Mouse (Mus musculus): ENCODE measurements around the gene Mdh1. TPM values are rescaled to one million over a fixed set of nuclear protein-coding genes. Genes with fewer than 3 reads are reported as not detected.

Mdh1 gene
- polyA plus RNA-seq, 1 experiment from 2014 or later: 526 TPM

DNA sequence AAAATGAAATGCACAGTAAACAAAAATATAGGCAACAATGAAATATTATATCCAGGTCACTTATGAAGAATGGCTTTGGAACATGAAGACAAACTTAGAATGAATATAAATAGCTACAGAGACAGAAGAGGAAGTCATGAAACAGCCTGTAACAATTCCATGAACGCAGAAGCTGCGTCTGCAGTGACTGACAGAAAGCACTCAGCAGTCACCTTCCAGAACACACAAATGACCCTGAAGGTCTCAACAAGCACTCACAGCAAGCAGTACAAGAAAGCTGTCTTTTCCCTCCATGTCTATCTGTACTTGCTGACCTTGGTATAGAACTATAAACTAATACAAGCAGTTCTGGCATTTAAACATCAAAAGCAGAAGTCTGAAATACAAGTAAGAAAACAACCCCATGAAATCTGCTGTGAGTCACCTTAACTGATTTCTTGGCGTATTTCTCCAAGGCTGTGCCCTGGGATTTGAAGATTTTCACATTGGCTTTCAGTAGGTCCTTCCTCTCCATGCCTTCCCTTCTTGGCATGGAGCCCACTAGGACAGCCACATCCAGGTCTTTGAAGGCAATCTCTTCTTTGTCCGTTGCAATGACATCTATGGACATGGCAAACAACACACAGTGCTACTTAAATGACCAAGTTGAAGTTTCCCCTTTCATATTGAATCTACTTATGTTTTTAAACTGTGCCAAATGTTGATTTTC lies 8.4 kb downstream of the Mdh1 start:
- H3K9ac ChIP-seq: no peak overlapping the region

DNA sequence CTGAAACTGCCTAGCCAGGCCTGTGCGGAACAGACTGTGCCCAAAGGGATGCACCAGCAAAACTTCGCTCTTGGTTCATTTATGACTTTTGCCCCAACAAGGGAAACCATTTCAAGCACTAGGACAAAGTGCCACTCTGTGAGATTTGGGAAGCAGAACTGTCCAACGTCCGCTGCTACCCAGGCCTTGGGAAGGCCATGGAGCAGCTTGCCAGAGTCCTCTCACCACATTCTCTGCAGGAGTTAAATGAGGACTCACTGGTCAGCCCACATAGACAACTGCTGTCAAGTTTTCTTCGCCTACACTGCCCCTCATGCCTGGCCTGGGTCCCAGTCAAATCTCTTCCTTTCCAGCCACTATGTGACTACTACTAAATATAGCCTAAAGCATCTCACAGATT lies 10.8 kb downstream of the Mdh1 start:
- Histone ChIP-seq H3K9me3 (no peaks in the 10 kb centered on the region), H3K4me3 (no peak overlapping the region), H3K9ac (no peak overlapping the region), H3K36me3 (replicated peaks) (peaks cover 32% of the 10 kb centered on the region), H3K4me2 (no peak overlapping the region), H3K4me1 (no peaks in the 10 kb centered on the region), H3K27ac (no peak overlapping the region), H3K27me3 (replicated peaks) (no peaks in the 10 kb centered on the region)
- ATAC-seq (replicated peaks): no peak
- 94% methylated on average over 5 of the region's 5 CpGs for WGBS

More for the DNA sequence above, 8.4 kb downstream of the Mdh1 start:
- no peak for ATAC-seq (replicated peaks)
- WGBS: 88% methylated on average over 4 of the region's 4 CpGs
- Histone ChIP-seq H3K4me1 (peaks cover 3% of the 10 kb centered on the region; the same call in 1 of the 2 replicates), H3K9me3 (no peaks in the 10 kb centered on the region), H3K27ac (no peak overlapping the region), H3K27me3 (replicated peaks) (no peaks in the 10 kb centered on the region), H3K36me3 (replicated peaks) (peaks cover 18% of the 10 kb centered on the region; the same call in 1 of the 2 replicates), H3K4me3 (no peak overlapping the region), H3K4me2 (no peak overlapping the region)

DNA sequence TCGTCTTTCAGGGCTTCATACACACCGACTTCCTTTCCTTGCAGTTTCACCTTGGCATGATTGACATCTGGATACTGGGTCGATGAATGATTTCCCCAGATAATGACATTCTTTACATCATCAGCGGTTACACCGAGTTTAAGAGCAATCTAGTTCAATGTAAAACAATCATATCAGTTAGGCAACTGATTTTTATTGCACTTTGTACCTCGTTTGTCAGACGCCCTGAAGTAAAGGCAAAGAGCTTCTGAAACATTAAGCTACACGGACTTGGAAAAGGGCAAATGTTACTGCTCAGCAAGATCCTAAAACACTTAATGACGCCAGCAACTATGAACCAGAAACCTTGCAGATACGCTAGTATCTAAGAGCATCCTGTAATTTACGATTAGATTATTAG lies 12.4 kb downstream of the Mdh1 start:
- H3K36me3 ChIP-seq (replicated peaks): peaks cover 23% of the 10 kb centered on the region
- no peak overlapping the region for H3K27ac ChIP-seq
- no peaks in the 10 kb centered on the region for H3K4me1 ChIP-seq
- no peak overlapping the region for H3K4me2 ChIP-seq
- 85% methylated on average over 11 of the region's 11 CpGs for WGBS
- ATAC-seq (replicated peaks): no peak
- H3K9me3 ChIP-seq: no peaks in the 10 kb centered on the region
- no peak overlapping the region for H3K9ac ChIP-seq
- no peaks in the 10 kb centered on the region for H3K27me3 ChIP-seq (replicated peaks)
- no peak overlapping the region for H3K4me3 ChIP-seq

DNA sequence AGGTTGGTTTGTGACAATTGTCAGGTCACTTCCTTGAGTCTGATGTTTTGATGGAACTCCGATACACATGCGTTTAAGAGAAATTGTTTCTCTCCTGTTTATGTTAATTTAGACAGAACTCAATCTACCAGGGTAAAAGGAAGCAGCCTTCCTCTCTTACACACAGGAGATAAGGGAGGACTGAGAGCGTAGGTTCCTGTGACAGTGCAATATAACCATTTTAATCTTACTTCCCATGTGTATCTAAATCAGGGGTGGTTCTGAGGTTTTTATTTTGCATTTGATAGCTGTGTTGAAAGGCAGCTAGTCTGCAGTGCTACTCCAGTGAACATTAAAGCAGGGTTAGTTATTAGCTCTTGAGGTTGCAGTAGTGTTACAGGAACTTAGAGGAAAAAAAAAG lies 20.1 kb downstream of the Mdh1 start:
- Histone ChIP-seq H3K9ac (no peak overlapping the region), H3K27me3 (replicated peaks) (no peaks in the 10 kb centered on the region), H3K4me3 (no peak overlapping the region), H3K4me1 (no peaks in the 10 kb centered on the region), H3K36me3 (replicated peaks) (no peaks in the 10 kb centered on the region), H3K4me2 (no peak overlapping the region), H3K27ac (no peak overlapping the region), H3K9me3 (no peaks in the 10 kb centered on the region)
- ATAC-seq (replicated peaks): no peak
- 93% methylated on average over 3 of the region's 3 CpGs for WGBS

DNA sequence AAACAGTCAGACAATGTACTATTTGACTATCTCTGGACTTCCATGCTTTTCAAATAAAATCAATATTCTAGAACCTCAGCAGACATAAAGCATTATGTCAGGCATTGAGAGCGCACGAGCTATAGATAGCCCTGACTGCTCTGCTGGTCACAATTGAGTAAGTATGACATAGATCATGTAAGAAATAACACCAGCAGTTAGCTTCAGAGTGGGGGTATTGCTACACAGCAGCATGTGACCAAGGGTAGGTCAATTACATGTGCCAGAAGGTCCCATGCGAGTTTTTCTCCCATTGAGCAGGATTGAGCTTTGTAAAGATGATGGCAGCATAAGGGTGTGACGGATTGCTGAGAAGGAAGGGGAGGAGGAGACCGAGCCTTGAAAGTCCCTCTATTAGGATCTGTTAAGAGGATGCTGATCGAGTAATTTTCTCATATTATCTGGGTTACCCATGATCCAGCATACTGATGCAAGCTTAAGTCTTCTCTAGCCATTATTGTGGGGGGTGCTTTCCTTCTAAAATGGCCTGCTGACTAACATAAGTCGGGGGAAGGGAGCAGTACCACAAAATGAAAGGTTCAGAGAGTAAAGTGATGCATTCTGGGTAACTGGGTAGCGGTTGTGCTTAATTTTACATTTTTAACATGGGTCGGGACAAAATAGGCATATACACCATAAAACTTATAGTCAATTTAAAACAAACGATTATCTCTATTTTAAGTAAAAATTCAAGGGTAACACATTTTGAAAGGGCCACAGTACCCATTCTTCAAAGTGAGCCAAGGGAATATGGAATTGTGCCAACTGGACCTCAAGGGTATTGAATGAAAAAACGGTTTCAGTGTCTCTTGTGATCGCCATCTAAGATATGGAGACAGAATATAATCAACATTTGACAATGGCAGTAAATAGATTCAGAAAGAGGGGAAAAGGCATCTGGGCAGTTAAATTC lies 21.7 kb downstream of the Mdh1 start:
- no peaks in the 10 kb centered on the region for H3K36me3 ChIP-seq (replicated peaks)
- H3K4me1 ChIP-seq: no peaks in the 10 kb centered on the region
- H3K4me2 ChIP-seq: no peak overlapping the region
- no peak for ATAC-seq (replicated peaks)
- no peaks in the 10 kb centered on the region for H3K9me3 ChIP-seq
- 81% methylated on average over 12 of the region's 12 CpGs for WGBS
- H3K4me3 ChIP-seq: no peak overlapping the region
- H3K9ac ChIP-seq: no peak overlapping the region
- H3K27me3 ChIP-seq (replicated peaks): no peaks in the 10 kb centered on the region
- no peak overlapping the region for H3K27ac ChIP-seq

DNA sequence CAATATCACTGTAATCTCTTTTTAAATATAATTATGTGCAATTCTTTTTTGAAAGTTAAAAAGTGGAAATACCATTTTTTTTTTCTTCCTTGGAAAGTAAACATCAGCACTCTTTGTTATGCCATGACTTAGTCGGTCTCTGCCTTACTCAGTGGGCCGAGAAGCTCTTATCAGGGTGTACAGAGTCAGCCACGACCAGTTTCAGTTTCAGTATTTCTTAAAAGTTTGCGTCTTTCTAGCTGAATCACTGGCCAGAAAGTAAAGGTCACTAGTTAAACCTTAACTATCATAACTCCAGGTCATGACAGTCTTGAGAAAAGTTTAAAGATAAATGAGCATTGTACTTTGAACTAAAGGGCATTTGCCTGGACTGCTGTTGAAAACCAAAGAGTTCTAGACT lies 22.4 kb downstream of the Mdh1 start:
- no peak for ATAC-seq (replicated peaks)
- 91% methylated on average over 4 of the region's 4 CpGs for WGBS
- H3K4me3 ChIP-seq: no peak overlapping the region
- H3K9me3 ChIP-seq: no peaks in the 10 kb centered on the region
- H3K27ac ChIP-seq: no peak overlapping the region
- no peak overlapping the region for H3K4me2 ChIP-seq
- H3K4me1 ChIP-seq: no peaks in the 10 kb centered on the region
- no peaks in the 10 kb centered on the region for H3K27me3 ChIP-seq (replicated peaks)
- H3K9ac ChIP-seq: no peak overlapping the region
- H3K36me3 ChIP-seq (replicated peaks): no peaks in the 10 kb centered on the region

DNA sequence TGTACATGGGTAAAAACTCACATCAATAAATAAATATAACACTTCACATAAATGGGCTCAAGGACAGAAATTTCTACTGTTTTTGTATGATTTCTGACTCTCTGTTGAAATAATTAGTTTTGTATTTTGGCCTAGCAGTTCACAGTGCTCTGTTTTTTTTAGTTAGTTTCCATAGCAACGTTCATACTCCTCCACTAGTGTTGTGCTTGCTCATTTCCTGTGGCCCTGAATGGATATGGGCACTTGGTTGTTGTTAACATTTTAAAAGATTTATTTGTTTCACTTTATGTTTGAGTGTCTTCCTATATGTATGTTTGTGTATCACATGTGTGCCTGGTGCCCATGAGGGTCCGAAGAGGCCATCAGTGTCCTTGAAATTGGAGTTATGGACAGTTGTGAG lies 23.1 kb downstream of the Mdh1 start:
- H3K9me3 ChIP-seq: no peaks in the 10 kb centered on the region
- H3K27me3 ChIP-seq (replicated peaks): no peaks in the 10 kb centered on the region
- no peak overlapping the region for H3K4me3 ChIP-seq
- WGBS: 77% methylated on average over 2 of the region's 2 CpGs
- ATAC-seq (replicated peaks): no peak
- no peak overlapping the region for H3K9ac ChIP-seq
- H3K36me3 ChIP-seq (replicated peaks): no peaks in the 10 kb centered on the region
- no peak overlapping the region for H3K4me2 ChIP-seq
- H3K4me1 ChIP-seq: no peaks in the 10 kb centered on the region
- H3K27ac ChIP-seq: no peak overlapping the region

DNA sequence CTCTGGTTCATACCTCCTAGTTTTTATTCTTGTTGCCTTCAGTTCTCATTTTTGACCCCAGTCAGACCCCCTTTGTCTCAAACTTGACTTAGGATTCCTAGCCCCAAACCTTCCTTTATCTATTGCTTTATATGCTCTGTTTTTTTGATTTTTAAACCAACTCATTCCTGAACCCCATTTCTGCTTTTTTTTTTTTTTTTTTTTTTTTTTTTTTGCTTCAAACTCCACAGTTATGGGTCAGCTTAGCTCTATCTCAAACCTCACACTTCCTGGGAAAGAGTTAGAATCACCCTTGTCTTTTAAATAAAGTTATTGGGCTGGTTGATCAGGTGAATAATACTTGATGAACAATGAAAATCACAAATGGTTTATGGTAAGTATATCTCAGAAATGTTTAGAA lies 24.6 kb downstream of the Mdh1 start:
- Histone ChIP-seq H3K27me3 (replicated peaks) (no peaks in the 10 kb centered on the region), H3K36me3 (replicated peaks) (no peaks in the 10 kb centered on the region), H3K4me3 (no peak overlapping the region), H3K4me2 (no peak overlapping the region), H3K4me1 (no peaks in the 10 kb centered on the region), H3K9ac (no peak overlapping the region), H3K9me3 (no peaks in the 10 kb centered on the region), H3K27ac (no peak overlapping the region)
- ATAC-seq (replicated peaks): no peak

DNA sequence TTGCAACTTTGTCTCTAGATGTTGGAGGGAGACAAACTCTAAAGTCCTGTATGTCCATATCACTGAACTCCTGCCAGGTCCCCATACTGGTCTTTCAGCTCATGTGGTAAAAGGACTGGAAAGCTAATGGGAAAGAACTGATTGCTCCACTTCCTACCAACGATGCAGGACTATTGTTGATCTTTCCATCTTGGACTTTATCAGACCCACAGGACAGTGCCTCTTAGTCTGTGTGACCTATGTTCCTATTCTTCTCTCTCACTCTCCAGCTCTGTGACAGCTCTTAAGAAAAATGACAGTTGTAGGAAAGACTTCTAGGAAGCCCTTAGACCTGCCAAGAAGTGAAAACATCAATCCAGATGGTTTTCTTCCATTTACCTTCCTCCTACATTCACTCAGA lies 25.5 kb downstream of the Mdh1 start:
- 63% methylated on average over 1 of the region's 1 CpGs for WGBS
- H3K9me3 ChIP-seq: no peaks in the 10 kb centered on the region
- H3K27me3 ChIP-seq (replicated peaks): no peaks in the 10 kb centered on the region
- no peak overlapping the region for H3K4me2 ChIP-seq
- H3K27ac ChIP-seq: no peak overlapping the region
- no peaks in the 10 kb centered on the region for H3K4me1 ChIP-seq
- H3K36me3 ChIP-seq (replicated peaks): no peaks in the 10 kb centered on the region
- H3K9ac ChIP-seq: no peak overlapping the region
- no peak for ATAC-seq (replicated peaks)
- H3K4me3 ChIP-seq: no peak overlapping the region

DNA sequence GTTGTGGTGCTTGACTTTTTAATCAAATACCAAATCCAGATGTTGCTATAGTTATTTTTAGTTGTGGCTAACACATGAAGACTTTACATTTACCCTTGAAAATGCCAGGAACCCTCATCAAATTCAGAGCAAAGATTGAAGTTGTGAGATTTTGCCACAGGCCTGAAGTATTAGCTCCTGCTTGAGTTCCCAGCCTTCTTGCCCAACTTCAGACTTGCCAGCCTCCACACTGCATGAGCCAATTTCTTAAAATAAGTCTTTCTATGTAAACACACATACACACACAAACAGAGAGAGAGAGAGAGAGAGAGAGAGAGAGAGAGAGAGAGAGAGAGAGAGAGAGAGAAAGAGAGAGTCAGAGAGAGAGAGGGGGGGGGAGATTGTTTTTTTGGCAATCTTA lies 26.2 kb downstream of the Mdh1 start:
- Histone ChIP-seq H3K4me1 (no peaks in the 10 kb centered on the region), H3K27me3 (replicated peaks) (no peaks in the 10 kb centered on the region)
- ATAC-seq (replicated peaks): no peak

DNA sequence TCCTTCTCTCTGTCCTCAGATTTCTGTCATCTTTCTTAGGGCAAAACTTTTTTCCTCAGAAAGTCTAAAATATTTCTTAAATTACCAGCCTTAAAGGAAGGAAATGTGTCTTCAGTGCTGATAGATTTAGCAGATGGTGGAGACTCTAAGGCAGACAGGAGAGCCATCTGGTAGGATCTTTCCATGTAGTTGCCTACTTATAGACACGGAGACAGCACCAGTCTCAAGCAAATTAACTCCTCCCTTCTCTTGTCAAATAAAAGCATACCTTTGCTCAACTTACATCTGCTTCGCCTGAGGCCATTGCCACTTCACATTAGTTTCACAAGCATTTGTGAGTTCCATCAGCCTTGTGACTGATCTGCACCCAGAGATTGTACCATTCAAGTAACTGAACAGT lies 27.1 kb downstream of the Mdh1 start:
- Histone ChIP-seq H3K27me3 (replicated peaks) (no peaks in the 10 kb centered on the region), H3K4me1 (no peaks in the 10 kb centered on the region), H3K36me3 (replicated peaks) (no peaks in the 10 kb centered on the region), H3K4me2 (no peak overlapping the region), H3K4me3 (no peak overlapping the region), H3K27ac (no peak overlapping the region), H3K9ac (no peak overlapping the region), H3K9me3 (no peaks in the 10 kb centered on the region)
- ATAC-seq (replicated peaks): no peak
- 75% methylated on average over 2 of the region's 2 CpGs for WGBS

More for the DNA sequence above, 26.2 kb downstream of the Mdh1 start:
- H3K9ac ChIP-seq: no peak overlapping the region
- H3K9me3 ChIP-seq: no peaks in the 10 kb centered on the region
- H3K4me2 ChIP-seq: no peak overlapping the region
- H3K4me3 ChIP-seq: no peak overlapping the region
- no peak overlapping the region for H3K27ac ChIP-seq
- H3K36me3 ChIP-seq (replicated peaks): no peaks in the 10 kb centered on the region

DNA sequence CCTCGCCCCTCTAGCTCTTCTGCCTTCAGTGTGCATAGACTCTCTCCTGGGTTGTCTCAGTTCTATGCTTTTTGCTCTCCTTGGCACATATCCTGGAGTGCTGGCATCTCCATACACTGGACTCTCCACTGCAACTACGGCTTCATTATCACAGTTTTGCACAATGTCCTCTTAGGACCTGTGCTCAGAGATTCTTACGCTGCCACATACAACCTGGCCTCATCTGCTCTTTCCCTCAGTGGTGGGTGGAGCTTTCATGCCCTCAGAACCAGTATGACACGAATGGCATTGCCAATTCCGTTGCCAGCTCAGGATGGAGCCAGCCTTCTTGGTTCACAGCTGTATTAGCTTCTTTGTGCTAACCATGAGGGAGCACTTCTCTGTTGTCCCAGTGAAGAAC lies 29.4 kb downstream of the Mdh1 start:
- Histone ChIP-seq H3K27ac (no peak overlapping the region), H3K27me3 (replicated peaks) (no peaks in the 10 kb centered on the region), H3K4me1 (no peaks in the 10 kb centered on the region), H3K9me3 (no peaks in the 10 kb centered on the region), H3K9ac (no peak overlapping the region), H3K4me2 (no peak overlapping the region), H3K4me3 (no peak overlapping the region), H3K36me3 (replicated peaks) (no peaks in the 10 kb centered on the region)
- no peak for ATAC-seq (replicated peaks)
- WGBS: 83% methylated on average over 5 of the region's 5 CpGs

DNA sequence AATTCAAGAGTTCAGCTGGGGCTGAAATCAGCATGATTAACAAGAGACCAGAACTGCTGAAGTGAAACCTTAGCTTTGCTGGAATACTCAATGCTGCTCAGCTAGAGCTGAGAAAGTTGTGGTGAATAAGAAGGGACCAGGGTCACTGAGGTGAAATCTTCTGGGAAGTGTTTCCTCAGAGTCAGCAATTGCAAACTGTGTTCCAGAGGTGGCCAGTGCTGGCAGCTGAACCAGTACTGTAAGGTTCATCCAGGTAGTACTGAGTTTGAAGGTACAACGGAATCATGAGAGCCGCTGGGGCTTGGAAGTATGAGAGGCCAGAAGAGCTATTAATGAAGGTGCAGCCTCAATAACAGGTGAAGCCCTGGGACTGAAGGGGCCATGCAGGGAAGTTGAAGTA lies 31.5 kb downstream of the Mdh1 start:
- Histone ChIP-seq H3K27me3 (replicated peaks) (no peaks in the 10 kb centered on the region), H3K9ac (no peak overlapping the region), H3K9me3 (no peaks in the 10 kb centered on the region), H3K36me3 (replicated peaks) (no peaks in the 10 kb centered on the region), H3K4me2 (no peak overlapping the region), H3K4me1 (no peaks in the 10 kb centered on the region), H3K4me3 (no peak overlapping the region), H3K27ac (no peak overlapping the region)
- no peak for ATAC-seq (replicated peaks)
- WGBS: 96% methylated on average over 2 of the region's 2 CpGs
